Mouse (Mus musculus) midbrain, embryonic 12.5 days (tissue): ENCODE results near the gene Zfp60. TPM values are rescaled to one million over a fixed set of nuclear protein-coding genes. Genes with fewer than 3 reads are reported as not detected.

Experiments
- ATAC-seq: fragments of 200-750 bp; cut with Nextera tagmentation; 2 replicates; pipeline ENCODE4 v1.8.0; 2017; ENCODE audit warnings: low read depth, moderate TSS enrichment, moderate library complexity; ENCODE audit not compliant: low FRiP score
- H3K27ac ChIP-seq: fragments of 300-500 bp; sonication (generic); replicated peaks from 2 replicates; pipeline ENCODE4 v1.5.1; 2016; ENCODE audit warnings: mild to moderate bottlenecking
- H3K27me3 ChIP-seq: fragments of 300-500 bp; sonication (generic); 2 replicates; pipeline ENCODE4 v1.6.1; 2016; ENCODE audit warnings: mild to moderate bottlenecking
- H3K36me3 ChIP-seq: fragments of 300-500 bp; sonication (generic); 2 replicates; pipeline ENCODE4 v1.6.1; 2016
- H3K4me1 ChIP-seq: fragments of 300-500 bp; sonication (generic); 2 replicates; pipeline ENCODE4 v1.6.1; 2016
- H3K4me2 ChIP-seq: fragments of 300-500 bp; sonication (generic); replicated peaks from 2 replicates; pipeline ENCODE4 v1.6.1; 2016; ENCODE audit warnings: mild to moderate bottlenecking, moderate library complexity
- H3K4me3 ChIP-seq: fragments of 300-500 bp; sonication (generic); 2 replicates; pipeline ENCODE4 v1.5.1; 2016; ENCODE audit warnings: mild to moderate bottlenecking
- H3K9ac ChIP-seq: fragments of 300-500 bp; sonication (generic); replicated peaks from 2 replicates; pipeline ENCODE4 v1.6.1; 2016; ENCODE audit warnings: mild to moderate bottlenecking, moderate library complexity
- H3K9me3 ChIP-seq: fragments of 300-500 bp; sonication (generic); 2 replicates; pipeline ENCODE4 v1.6.1; 2016; ENCODE audit warnings: mild to moderate bottlenecking
- WGBS: fragments of 180-500 bp; shearing (Covaris S2); methylation state at CpG from one replicate; pipeline ENCODE4 v1.1.7; 2016; 5-methylcytosine and 5-hydroxymethylcytosine counted together
- polyA plus RNA-seq: library from polyadenylated mRNA; unstranded; fragments of >200 nt; fragmentation: Nextera tagmentation; extraction: Ambion mirVana; gene quantifications from 2 replicates; pipeline ENCODE4 v1.2.1, GENCODE M21; 2016

Gene Zfp60
- 102 and 112 TPM in 2 replicates for polyA plus RNA-seq

GRCm38 (mm10) chr7:27731281-27731883 lies at the start of gene Zfp60:
TSS of gene Zfp60 (plus strand) at chr7:27731389.
- no peaks in the 10 kb centered on the region for H3K9me3 ChIP-seq
- no peaks in the 10 kb centered on the region for H3K36me3 ChIP-seq
- WGBS = under 1% methylated on average over 35 of the region's 35 CpGs
- H3K27ac ChIP-seq = peak within 1 kb of the TSS; percentile 98
- ATAC-seq = peak; percentile 92
- H3K9ac ChIP-seq = peak within 1 kb of the TSS; percentile 95
- peak within 1 kb of the TSS; percentile 73 for H3K4me3 ChIP-seq
- H3K27me3 ChIP-seq = no peaks in the 10 kb centered on the region
- peak within 1 kb of the TSS; percentile 71 for H3K4me2 ChIP-seq
- H3K4me1 ChIP-seq = peaks cover 37% of the 10 kb centered on the region

GRCm38 (mm10) chr7:27683218-27683617 lies 48.0 kb upstream of the Zfp60 start:
- Histone ChIP-seq H3K27ac (no peak overlapping the region), H3K36me3 (no peaks in the 10 kb centered on the region), H3K4me2 (no peak overlapping the region), H3K9me3 (no peaks in the 10 kb centered on the region), H3K27me3 (no peaks in the 10 kb centered on the region), H3K4me3 (no peak overlapping the region), H3K4me1 (peaks cover 5% of the 10 kb centered on the region), H3K9ac (no peak overlapping the region)
- no peak for ATAC-seq
- 65% methylated on average over 2 of the region's 2 CpGs for WGBS

GRCm38 (mm10) chr7:27685220-27685619 lies 46.0 kb upstream of the Zfp60 start:
- no peaks in the 10 kb centered on the region for H3K36me3 ChIP-seq
- H3K9me3 ChIP-seq = no peaks in the 10 kb centered on the region
- peak overlapping the region; percentile 41 for H3K9ac ChIP-seq
- H3K27me3 ChIP-seq = no peaks in the 10 kb centered on the region
- WGBS = 37% methylated on average over 5 of the region's 5 CpGs
- no peak for ATAC-seq
- H3K4me3 ChIP-seq = peak overlapping the region; percentile 4; the same call in 1 of the 2 replicates
- peaks cover 15% of the 10 kb centered on the region for H3K4me1 ChIP-seq
- H3K4me2 ChIP-seq = peak overlapping the region; percentile 48
- H3K27ac ChIP-seq = no peak overlapping the region

GRCm38 (mm10) chr7:27685681-27686080 lies 45.5 kb upstream of the Zfp60 start:
- H3K9ac ChIP-seq = peak overlapping the region; percentile 41
- no peak for ATAC-seq
- no peaks in the 10 kb centered on the region for H3K27me3 ChIP-seq
- WGBS = 1% methylated on average over 6 of the region's 6 CpGs
- no peak overlapping the region for H3K27ac ChIP-seq
- peak overlapping the region; percentile 48 for H3K4me2 ChIP-seq
- H3K9me3 ChIP-seq = no peaks in the 10 kb centered on the region
- H3K4me3 ChIP-seq = peak overlapping the region; percentile 4; the same call in 1 of the 2 replicates
- no peaks in the 10 kb centered on the region for H3K36me3 ChIP-seq
- H3K4me1 ChIP-seq = peaks cover 15% of the 10 kb centered on the region

GRCm38 (mm10) chr7:27687043-27687442 lies 44.1 kb upstream of the Zfp60 start:
- ATAC-seq = no peak
- 78% methylated on average over 1 of the region's 1 CpGs for WGBS
- H3K4me1 ChIP-seq = peaks cover 15% of the 10 kb centered on the region
- no peaks in the 10 kb centered on the region for H3K27me3 ChIP-seq
- no peaks in the 10 kb centered on the region for H3K36me3 ChIP-seq
- H3K9ac ChIP-seq = no peak overlapping the region
- no peak overlapping the region for H3K4me2 ChIP-seq
- no peak overlapping the region for H3K4me3 ChIP-seq
- H3K9me3 ChIP-seq = no peaks in the 10 kb centered on the region
- no peak overlapping the region for H3K27ac ChIP-seq

GRCm38 (mm10) chr7:27687836-27688235 lies 43.4 kb upstream of the Zfp60 start:
- Histone ChIP-seq H3K9me3 (no peaks in the 10 kb centered on the region), H3K4me3 (0 out of 2 replicates have a peak overlapping the region, but pooled peaks have one; percentile 50), H3K27me3 (no peaks in the 10 kb centered on the region), H3K4me1 (peaks cover 15% of the 10 kb centered on the region), H3K36me3 (no peaks in the 10 kb centered on the region), H3K4me2 (peak overlapping the region; percentile 73), H3K9ac (peak overlapping the region; percentile 69; the same call in 1 of the 2 replicates), H3K27ac (no peak overlapping the region)
- 64% methylated on average over 3 of the region's 3 CpGs for WGBS
- ATAC-seq = no peak

- no peaks in the 10 kb centered on the region for H3K36me3 ChIP-seq
- H3K4me1 ChIP-seq = peaks cover 15% of the 10 kb centered on the region
- peak overlapping the region; percentile 75 for H3K27ac ChIP-seq
- peak overlapping the region; percentile 50 for H3K4me3 ChIP-seq
- H3K9ac ChIP-seq = peak overlapping the region; percentile 69
- no peaks in the 10 kb centered on the region for H3K9me3 ChIP-seq
- no peaks in the 10 kb centered on the region for H3K27me3 ChIP-seq
- peak overlapping the region; percentile 73 for H3K4me2 ChIP-seq
- WGBS = 36% methylated on average over 14 of the region's 14 CpGs
- no peak for ATAC-seq
Measured at GRCm38 (mm10) chr7:27688246-27688788, 42.9 kb upstream of the Zfp60 start.

GRCm38 (mm10) chr7:27688815-27689612 lies 42.2 kb upstream of the Zfp60 start, which contains the start of gene Zfp607b:
TSS of gene Zfp607b (plus strand) at chr7:27689340.
- Histone ChIP-seq H3K36me3 (0 out of 2 replicates have a peak, but pooled peaks cover 3% of the 10 kb centered on the region), H3K9me3 (no peaks in the 10 kb centered on the region), H3K27ac (peak within 1 kb of the TSS; percentile 75), H3K4me2 (peak within 1 kb of the TSS; percentile 73), H3K4me3 (peak within 1 kb of the TSS; percentile 50), H3K27me3 (no peaks in the 10 kb centered on the region), H3K9ac (peak within 1 kb of the TSS; percentile 69), H3K4me1 (peaks cover 15% of the 10 kb centered on the region)
- peak; percentile 98 for ATAC-seq
- WGBS = under 1% methylated on average over 19 of the region's 19 CpGs

GRCm38 (mm10) chr7:27691076-27691475 lies 40.1 kb upstream of the Zfp60 start:
- 34% methylated on average over 5 of the region's 5 CpGs for WGBS
- ATAC-seq = no peak
- Histone ChIP-seq H3K4me1 (peaks cover 12% of the 10 kb centered on the region), H3K27me3 (no peaks in the 10 kb centered on the region), H3K9ac (no peak overlapping the region), H3K36me3 (peaks cover 13% of the 10 kb centered on the region; the same call in 1 of the 2 replicates), H3K4me3 (no peak overlapping the region), H3K4me2 (no peak overlapping the region), H3K9me3 (no peaks in the 10 kb centered on the region), H3K27ac (no peak overlapping the region)

GRCm38 (mm10) chr7:27696711-27697110 lies 34.5 kb upstream of the Zfp60 start:
- peaks cover 27% of the 10 kb centered on the region for H3K36me3 ChIP-seq
- 23% methylated on average over 3 of the region's 3 CpGs for WGBS
- no peak overlapping the region for H3K27ac ChIP-seq

GRCm38 (mm10) chr7:27710402-27710801 lies 20.8 kb upstream of the Zfp60 start:
- Histone ChIP-seq H3K27ac (no peak overlapping the region), H3K27me3 (no peaks in the 10 kb centered on the region), H3K9ac (no peak overlapping the region), H3K9me3 (peaks cover 25% of the 10 kb centered on the region), H3K36me3 (no peaks in the 10 kb centered on the region), H3K4me3 (no peak overlapping the region), H3K4me2 (no peak overlapping the region), H3K4me1 (no peaks in the 10 kb centered on the region)
- 81% methylated on average over 7 of the region's 7 CpGs for whole genome bisulfite sequencing
- no peak for ATAC-seq

More at GRCm38 (mm10) chr7:27696711-27697110, 34.5 kb upstream of the Zfp60 start:
- Histone ChIP-seq H3K9ac (no peak overlapping the region), H3K9me3 (no peaks in the 10 kb centered on the region), H3K4me2 (no peak overlapping the region), H3K27me3 (no peaks in the 10 kb centered on the region), H3K4me1 (no peaks in the 10 kb centered on the region), H3K4me3 (no peak overlapping the region)
- ATAC-seq = no peak

GRCm38 (mm10) chr7:27721951-27722350 lies 9.2 kb upstream of the Zfp60 start:
- no peaks in the 10 kb centered on the region for H3K27me3 ChIP-seq
- WGBS = 89% methylated on average over 8 of the region's 8 CpGs
- H3K9me3 ChIP-seq = no peaks in the 10 kb centered on the region
- no peak overlapping the region for H3K4me2 ChIP-seq
- no peak for ATAC-seq
- no peak overlapping the region for H3K9ac ChIP-seq
- H3K27ac ChIP-seq = no peak overlapping the region
- H3K4me3 ChIP-seq = no peak overlapping the region
- H3K4me1 ChIP-seq = no peaks in the 10 kb centered on the region
- no peaks in the 10 kb centered on the region for H3K36me3 ChIP-seq
